Mouse (Mus musculus): Measurements from ENCODE around the gene Zdhhc20. TPM values are rescaled to one million over a fixed set of nuclear protein-coding genes. Genes with fewer than 3 reads are reported as not detected.
"Not testable (repeated sequence)": the region's sequence is repeated elsewhere in the genome, so short reads cannot be mapped to it uniquely, and the experiment has no call there.

The Zdhhc20 gene
- polyA plus RNA-seq, 1 experiment from 2014 or later, result 79.6 TPM

- Histone ChIP-seq H3K4me1 (peaks cover 10% of the 10 kb centered on the region), H3K4me3 (no peak overlapping the region), H3K36me3 (no peaks in the 10 kb centered on the region), H3K9me3 (no peaks in the 10 kb centered on the region), H3K27ac (no peak overlapping the region), H3K27me3 (no peaks in the 10 kb centered on the region), H3K9ac (no peak overlapping the region), H3K4me2 (replicated peaks) (no peak overlapping the region)
- 89% methylated on average over 2 of the region's 2 CpGs for WGBS
- ATAC-seq (ENCODE audit: insufficient number of reproducible peaks, insufficient read depth, low FRiP score, low TSS enrichment), result no peak
These were observed 4.0 kb downstream of the Zdhhc20 start for GRCm38 (mm10) chr14:57886032-57886431.

DNA sequence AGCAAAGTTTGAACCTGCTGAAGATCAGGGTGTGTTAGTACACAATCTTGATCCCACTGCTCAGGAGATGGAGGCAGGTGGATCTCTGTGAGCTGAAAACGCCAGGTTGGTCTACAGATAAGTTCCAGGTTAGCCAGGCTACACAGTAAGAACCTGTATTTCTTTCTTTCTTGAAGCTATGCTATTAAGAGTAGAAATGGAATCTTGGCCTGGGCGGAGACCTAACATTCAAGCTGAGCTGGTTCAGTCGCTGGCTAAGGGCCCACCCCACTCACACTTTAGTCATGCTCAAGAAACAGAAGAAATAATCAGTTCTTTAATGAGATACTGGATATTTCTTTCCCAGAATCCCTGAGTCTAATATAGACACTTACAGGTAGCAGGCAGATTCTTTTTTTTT, 6.7 kb downstream of the Zdhhc20 start:
- no peak for ATAC-seq (ENCODE audit: insufficient number of reproducible peaks, insufficient read depth, low FRiP score, low TSS enrichment)
- H3K4me2 ChIP-seq (replicated peaks), result no peak overlapping the region
- peaks cover 8% of the 10 kb centered on the region for H3K4me1 ChIP-seq
- no peak overlapping the region for H3K9ac ChIP-seq
- no peaks in the 10 kb centered on the region for H3K36me3 ChIP-seq
- 93% methylated on average over 3 of the region's 3 CpGs for WGBS
- H3K27me3 ChIP-seq, result no peaks in the 10 kb centered on the region
- no peak overlapping the region for H3K27ac ChIP-seq
- H3K4me3 ChIP-seq, result no peak overlapping the region
- H3K9me3 ChIP-seq, result no peaks in the 10 kb centered on the region

- H3K9ac ChIP-seq, result no peak overlapping the region
- ATAC-seq (ENCODE audit: insufficient number of reproducible peaks, insufficient read depth, low FRiP score, low TSS enrichment), result no peak
These were observed 7.4 kb downstream of the Zdhhc20 start for GRCm38 (mm10) chr14:57882720-57883119.

GRCm38 (mm10) chr14:57881793-57882192, 8.3 kb downstream of the Zdhhc20 start:
- Histone ChIP-seq H3K27me3 (no peaks in the 10 kb centered on the region), H3K9ac (no peak overlapping the region), H3K4me2 (replicated peaks) (no peak overlapping the region), H3K36me3 (no peaks in the 10 kb centered on the region), H3K4me1 (peaks cover 3% of the 10 kb centered on the region; the same call in 1 of the 2 replicates), H3K4me3 (no peak overlapping the region), H3K27ac (no peak overlapping the region), H3K9me3 (no peaks in the 10 kb centered on the region)
- 53% methylated on average over 4 of the region's 4 CpGs for WGBS
- no peak for ATAC-seq (ENCODE audit: insufficient number of reproducible peaks, insufficient read depth, low FRiP score, low TSS enrichment)

More at GRCm38 (mm10) chr14:57882720-57883119, 7.4 kb downstream of the Zdhhc20 start:
- Histone ChIP-seq H3K4me2 (replicated peaks) (no peak overlapping the region), H3K27me3 (no peaks in the 10 kb centered on the region), H3K36me3 (no peaks in the 10 kb centered on the region), H3K27ac (no peak overlapping the region), H3K4me3 (no peak overlapping the region), H3K9me3 (no peaks in the 10 kb centered on the region), H3K4me1 (peaks cover 3% of the 10 kb centered on the region; the same call in 1 of the 2 replicates)
- 56% methylated on average over 4 of the region's 4 CpGs for WGBS

DNA sequence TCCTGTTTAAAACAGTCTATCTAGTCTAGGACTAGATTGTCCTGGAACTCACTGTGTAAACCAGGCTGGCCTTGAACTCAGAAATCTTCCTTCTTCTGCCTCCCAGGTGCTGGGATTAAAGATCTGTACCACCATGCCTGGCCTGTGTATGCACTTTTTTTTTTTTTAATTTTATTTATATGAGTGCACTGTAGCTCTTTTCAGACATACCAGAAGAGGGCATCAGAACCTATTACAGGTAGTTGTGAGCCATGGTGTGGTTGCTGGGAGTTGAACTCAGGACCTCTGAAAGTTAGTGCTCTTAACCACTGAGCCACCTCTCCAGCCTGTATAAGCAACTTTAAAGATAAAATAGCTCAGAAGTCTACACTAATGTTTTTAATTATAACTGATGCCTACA, 9.0 kb downstream of the Zdhhc20 start:
- H3K4me2 ChIP-seq (replicated peaks), result no peak overlapping the region
- H3K9me3 ChIP-seq, result no peaks in the 10 kb centered on the region
- no peak overlapping the region for H3K9ac ChIP-seq
- ATAC-seq (ENCODE audit: insufficient number of reproducible peaks, insufficient read depth, low FRiP score, low TSS enrichment), result no peak
- no peaks in the 10 kb centered on the region for H3K27me3 ChIP-seq
- no peak overlapping the region for H3K4me3 ChIP-seq
- H3K27ac ChIP-seq, result no peak overlapping the region
- H3K4me1 ChIP-seq, result peaks cover 3% of the 10 kb centered on the region; the same call in 1 of the 2 replicates
- H3K36me3 ChIP-seq, result no peaks in the 10 kb centered on the region

DNA sequence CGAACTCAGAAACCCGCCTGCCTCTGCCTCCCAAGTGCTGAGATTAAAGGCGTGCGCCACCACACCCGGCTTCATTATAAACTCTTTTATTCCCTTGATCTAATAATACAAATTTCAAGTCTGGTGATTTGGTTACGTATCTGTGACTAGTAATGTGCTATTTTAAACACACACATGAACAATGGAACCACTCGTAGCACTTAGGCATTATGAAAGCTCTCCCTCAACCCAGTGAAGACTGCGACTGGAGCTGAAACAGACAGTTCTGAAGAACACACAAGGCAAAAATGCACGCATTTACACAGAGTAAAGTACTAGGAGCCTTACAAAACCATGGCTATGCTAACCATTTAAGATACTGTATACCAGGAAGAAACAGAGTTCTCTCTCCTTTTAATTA, 12.2 kb downstream of the Zdhhc20 start:
- H3K9me3 ChIP-seq, result no peaks in the 10 kb centered on the region
- no peak overlapping the region for H3K4me2 ChIP-seq (replicated peaks)
- WGBS, result 92% methylated on average over 9 of the region's 9 CpGs
- H3K36me3 ChIP-seq, result 0 out of 2 replicates have a peak, but pooled peaks cover 8% of the 10 kb centered on the region
- H3K27me3 ChIP-seq, result no peaks in the 10 kb centered on the region
- no peak overlapping the region for H3K9ac ChIP-seq
- H3K27ac ChIP-seq, result no peak overlapping the region
- H3K4me1 ChIP-seq, result peaks cover 3% of the 10 kb centered on the region; the same call in 1 of the 2 replicates
- no peak for ATAC-seq (ENCODE audit: insufficient number of reproducible peaks, insufficient read depth, low FRiP score, low TSS enrichment)
- no peak overlapping the region for H3K4me3 ChIP-seq

- Histone ChIP-seq H3K27me3 (no peaks in the 10 kb centered on the region), H3K4me2 (replicated peaks) (no peak overlapping the region), H3K4me1 (no peaks in the 10 kb centered on the region), H3K9me3 (no peaks in the 10 kb centered on the region), H3K36me3 (peaks cover 44% of the 10 kb centered on the region), H3K4me3 (no peak overlapping the region), H3K27ac (no peak overlapping the region), H3K9ac (no peak overlapping the region)
- WGBS, result 93% methylated on average over 3 of the region's 3 CpGs
- no peak for ATAC-seq (ENCODE audit: insufficient number of reproducible peaks, insufficient read depth, low FRiP score, low TSS enrichment)
These were observed 23.3 kb downstream of the Zdhhc20 start for GRCm38 (mm10) chr14:57866676-57867276.

DNA sequence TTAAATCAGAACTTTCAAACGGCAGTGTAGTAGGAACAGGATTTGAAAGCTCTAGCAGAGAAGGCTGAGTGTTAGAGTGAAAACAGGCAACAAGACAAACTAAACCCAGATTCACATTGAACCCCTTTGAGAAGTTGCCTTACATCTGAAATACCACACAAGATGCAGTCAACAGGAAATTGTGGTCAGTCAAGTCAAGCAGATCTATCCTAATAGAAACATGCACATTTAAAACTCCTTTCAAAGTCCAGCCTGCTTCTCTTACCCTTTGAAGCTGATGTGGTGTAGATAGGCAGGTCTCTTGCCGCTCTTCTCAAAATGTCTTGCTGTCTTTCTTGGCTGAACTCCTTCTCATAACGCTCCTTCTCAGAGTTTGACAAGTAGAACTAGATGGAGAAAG, 24.8 kb downstream of the Zdhhc20 start:
- Histone ChIP-seq H3K4me2 (replicated peaks) (no peak overlapping the region), H3K36me3 (peaks cover 57% of the 10 kb centered on the region), H3K27me3 (no peaks in the 10 kb centered on the region), H3K4me1 (no peaks in the 10 kb centered on the region), H3K27ac (no peak overlapping the region), H3K9me3 (no peaks in the 10 kb centered on the region), H3K4me3 (no peak overlapping the region), H3K9ac (no peak overlapping the region)
- 90% methylated on average over 3 of the region's 3 CpGs for WGBS
- no peak for ATAC-seq (ENCODE audit: insufficient number of reproducible peaks, insufficient read depth, low FRiP score, low TSS enrichment)

GRCm38 (mm10) chr14:57863129-57863528, 26.9 kb downstream of the Zdhhc20 start:
- no peaks in the 10 kb centered on the region for H3K4me1 ChIP-seq
- no peaks in the 10 kb centered on the region for H3K9me3 ChIP-seq
- no peak overlapping the region for H3K27ac ChIP-seq
- ATAC-seq (ENCODE audit: insufficient number of reproducible peaks, insufficient read depth, low FRiP score, low TSS enrichment), result no peak
- H3K9ac ChIP-seq, result no peak overlapping the region
- H3K27me3 ChIP-seq, result no peaks in the 10 kb centered on the region
- H3K36me3 ChIP-seq, result peaks cover 55% of the 10 kb centered on the region
- 82% methylated on average over 2 of the region's 2 CpGs for WGBS
- H3K4me3 ChIP-seq, result no peak overlapping the region
- H3K4me2 ChIP-seq (replicated peaks), result no peak overlapping the region

DNA sequence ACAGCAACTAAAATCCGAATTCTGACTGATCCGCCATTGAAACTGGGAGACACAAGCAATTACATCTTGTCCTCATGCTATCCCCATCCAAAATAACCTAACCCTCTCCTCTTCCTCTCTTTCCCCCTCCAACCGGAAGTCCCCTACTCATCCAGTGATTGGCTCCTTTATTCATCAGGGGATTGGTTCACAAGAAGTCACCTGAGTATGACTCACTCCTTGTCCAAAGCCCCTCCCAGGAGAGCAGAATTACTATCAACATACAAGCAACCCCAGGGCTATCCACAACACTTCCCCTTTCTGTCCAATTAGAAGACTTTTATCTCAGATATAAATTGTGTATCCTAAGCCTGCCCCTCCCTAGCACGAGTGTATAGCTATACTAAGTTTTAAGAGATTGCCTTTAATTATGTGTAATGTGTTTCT, 28.1 kb downstream of the Zdhhc20 start:
- ATAC-seq (ENCODE audit: insufficient number of reproducible peaks, insufficient read depth, low FRiP score, low TSS enrichment), result no peak
- no peak overlapping the region for H3K4me2 ChIP-seq (replicated peaks)
- no peak overlapping the region for H3K27ac ChIP-seq
- no peak overlapping the region for H3K4me3 ChIP-seq
- H3K36me3 ChIP-seq, result peaks cover 52% of the 10 kb centered on the region
- H3K9ac ChIP-seq, result no peak overlapping the region
- WGBS, result 90% methylated on average over 4 of the region's 4 CpGs
- no peaks in the 10 kb centered on the region for H3K4me1 ChIP-seq
- no peaks in the 10 kb centered on the region for H3K9me3 ChIP-seq
- no peaks in the 10 kb centered on the region for H3K27me3 ChIP-seq

GRCm38 (mm10) chr14:57859520-57859919, 30.6 kb downstream of the Zdhhc20 start:
- no peaks in the 10 kb centered on the region for H3K4me1 ChIP-seq
- no peak overlapping the region for H3K27ac ChIP-seq
- no peak for ATAC-seq (ENCODE audit: insufficient number of reproducible peaks, insufficient read depth, low FRiP score, low TSS enrichment)
- no peak overlapping the region for H3K9ac ChIP-seq
- H3K27me3 ChIP-seq, result no peaks in the 10 kb centered on the region
- H3K9me3 ChIP-seq, result no peaks in the 10 kb centered on the region
- no peak overlapping the region for H3K4me3 ChIP-seq
- H3K4me2 ChIP-seq (replicated peaks), result no peak overlapping the region
- peaks cover 42% of the 10 kb centered on the region for H3K36me3 ChIP-seq

- Histone ChIP-seq H3K27ac (no peak overlapping the region), H3K4me3 (no peak overlapping the region), H3K27me3 (no peaks in the 10 kb centered on the region), H3K9ac (no peak overlapping the region), H3K9me3 (no peaks in the 10 kb centered on the region), H3K4me1 (no peaks in the 10 kb centered on the region), H3K36me3 (peaks cover 39% of the 10 kb centered on the region), H3K4me2 (replicated peaks) (no peak overlapping the region)
- WGBS, result 96% methylated on average over 2 of the region's 2 CpGs
- ATAC-seq (ENCODE audit: insufficient number of reproducible peaks, insufficient read depth, low FRiP score, low TSS enrichment), result no peak
These were observed 31.5 kb downstream of the Zdhhc20 start for GRCm38 (mm10) chr14:57858601-57859000.

- peaks cover 27% of the 10 kb centered on the region for H3K36me3 ChIP-seq
These were observed 34.0 kb downstream of the Zdhhc20 start for GRCm38 (mm10) chr14:57856037-57856436.

More at GRCm38 (mm10) chr14:57856037-57856436, 34.0 kb downstream of the Zdhhc20 start:
- H3K4me2 ChIP-seq (replicated peaks); H3K9me3 ChIP-seq; H3K27me3 ChIP-seq; H3K27ac ChIP-seq; ATAC-seq (ENCODE audit: insufficient number of reproducible peaks, insufficient read depth, low FRiP score, low TSS enrichment); H3K4me3 ChIP-seq; H3K4me1 ChIP-seq; H3K9ac ChIP-seq: not testable (repeated sequence)

Data from embryonic facial prominence, embryonic 12.5 days (tissue).